Mouse (Mus musculus) telencephalon, adult 2 months (tissue): ENCODE results near the gene Sowaha.

Experiments used
- DNase-seq: peaks from one replicate; pipeline ENCODE4 v3.0.0-alpha.2; 2011; ENCODE audit warnings: low read depth, low spot score

Sowaha gene

DNA sequence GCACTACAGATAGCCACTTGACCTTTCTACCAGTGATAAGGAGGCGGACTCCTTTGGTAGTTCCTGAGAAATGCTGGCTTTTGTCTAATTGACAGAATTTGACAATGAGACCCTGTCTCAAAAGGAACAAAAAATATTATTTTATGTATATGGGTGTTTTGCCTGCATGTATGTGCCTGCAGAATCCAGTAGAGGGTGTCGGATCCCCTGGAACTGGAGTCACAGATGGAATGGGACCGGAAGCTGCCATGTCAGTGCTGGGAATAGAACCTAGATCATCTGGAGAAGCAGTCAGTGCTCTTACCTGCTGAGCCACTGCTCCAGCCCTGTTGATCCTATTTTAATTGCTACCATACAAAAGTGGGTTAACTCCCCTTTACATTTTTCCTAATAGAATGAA, 7.4 kb downstream of the Sowaha start:
- no peak for DNase-seq

- peak; percentile 95 for DNase-seq
Observed at GRCm38 (mm10) chr11:53469968-53470695, 9.9 kb downstream of the Sowaha start, which contains the start of gene Gm9837. Gene Gm9837, minus strand, starts transcription at chr11:53470479.

GRCm38 (mm10) chr11:53469294-53469967, 10.6 kb downstream of the Sowaha start:
- DNase-seq = no peak

DNA sequence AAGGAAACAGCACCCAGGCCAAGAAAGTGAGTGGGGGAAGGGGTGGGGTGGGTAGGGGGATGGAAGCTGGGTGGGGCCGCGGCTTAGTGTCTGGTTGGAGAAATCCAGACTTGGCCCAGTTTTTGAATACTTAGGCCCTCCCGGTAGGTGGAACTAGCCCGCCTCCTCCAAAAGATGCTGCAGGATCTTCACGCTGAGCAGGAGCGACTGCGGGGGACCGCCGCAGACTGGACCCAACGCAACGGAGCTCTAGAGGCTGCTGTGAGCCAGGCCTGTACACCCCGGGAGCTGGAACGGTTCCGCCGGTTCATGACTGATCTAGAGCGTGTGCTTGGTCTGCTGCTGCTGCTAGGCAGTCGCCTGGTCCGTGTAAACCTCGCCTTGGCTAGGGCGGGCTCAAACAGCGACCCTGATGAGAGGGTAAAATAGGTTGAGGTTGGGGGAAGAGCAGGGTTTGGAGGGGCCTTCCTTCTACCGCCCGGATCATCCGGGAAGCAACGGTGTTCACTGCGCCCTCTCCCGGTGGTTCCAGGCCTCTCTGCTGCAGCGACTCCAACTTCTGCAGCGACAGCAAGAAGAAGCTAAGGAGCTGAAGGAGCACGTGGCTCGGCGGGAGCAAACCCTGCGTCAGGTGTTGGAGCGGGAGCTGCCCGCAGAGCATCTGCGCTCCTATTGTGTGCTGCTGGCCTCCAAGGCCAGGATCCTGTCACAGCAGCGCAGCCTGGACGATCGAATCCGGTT, 13.7 kb downstream of the Sowaha start:
- DNase-seq = peak; percentile 77

- peak; percentile 55 for DNase-seq
Observed at GRCm38 (mm10) chr11:53463551-53464424, 16.3 kb downstream of the Sowaha start.

- DNase-seq = no peak
Observed at GRCm38 (mm10) chr11:53461727-53462126, 18.3 kb downstream of the Sowaha start.

DNA sequence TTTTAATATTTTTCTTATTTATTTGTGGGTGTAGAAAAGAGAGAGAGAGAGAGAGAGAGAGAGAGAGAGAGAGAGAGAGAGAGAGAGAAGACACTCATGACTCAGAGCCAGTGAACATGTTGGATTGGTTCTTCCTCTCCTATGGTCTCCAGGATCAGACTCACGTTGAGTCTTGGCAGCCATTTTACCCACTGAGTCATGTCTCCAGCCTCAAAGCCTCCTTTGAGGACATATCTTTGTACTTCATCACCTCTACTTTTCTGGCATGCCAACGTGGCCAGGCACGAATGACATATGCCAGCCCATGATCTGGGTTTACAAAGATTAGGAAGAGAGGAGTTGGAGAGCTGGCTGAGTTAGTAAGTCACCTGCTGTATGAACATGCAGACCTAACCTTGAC, 19.9 kb downstream of the Sowaha start:
- no peak for DNase-seq

DNA sequence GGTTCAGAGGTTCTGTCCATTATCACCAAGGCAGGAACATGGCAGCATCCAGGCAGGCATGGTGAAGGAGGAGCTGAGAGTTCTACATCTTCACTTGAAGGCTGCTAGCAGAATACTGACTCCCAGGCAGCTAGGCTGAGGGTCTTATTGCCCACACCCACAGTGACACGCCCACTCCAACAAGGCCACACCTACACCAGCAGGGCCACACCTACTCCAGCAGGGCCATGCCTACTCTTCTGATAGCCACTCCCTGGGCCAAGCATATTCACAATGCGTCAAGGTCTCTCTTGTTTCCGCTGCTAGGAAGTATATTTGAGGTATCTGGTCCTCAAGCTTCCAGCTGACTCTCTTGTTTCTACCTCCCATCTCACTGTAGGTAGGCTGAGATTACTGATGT, 21.1 kb downstream of the Sowaha start:
- DNase-seq = no peak

GRCm38 (mm10) chr11:53457372-53457954, 22.6 kb downstream of the Sowaha start:
- DNase-seq = no peak

- no peak for DNase-seq
Observed at GRCm38 (mm10) chr11:53456474-53457371, 23.4 kb downstream of the Sowaha start, which contains the start of the genes Gm10447 and Shroom1. Gene Gm10447, minus strand, starts transcription at chr11:53457110. Gene Shroom1, plus strand, starts transcription at chr11:53457205.

- DNase-seq = no peak
Observed at GRCm38 (mm10) chr11:53453031-53453430, 27.0 kb downstream of the Sowaha start.

DNA sequence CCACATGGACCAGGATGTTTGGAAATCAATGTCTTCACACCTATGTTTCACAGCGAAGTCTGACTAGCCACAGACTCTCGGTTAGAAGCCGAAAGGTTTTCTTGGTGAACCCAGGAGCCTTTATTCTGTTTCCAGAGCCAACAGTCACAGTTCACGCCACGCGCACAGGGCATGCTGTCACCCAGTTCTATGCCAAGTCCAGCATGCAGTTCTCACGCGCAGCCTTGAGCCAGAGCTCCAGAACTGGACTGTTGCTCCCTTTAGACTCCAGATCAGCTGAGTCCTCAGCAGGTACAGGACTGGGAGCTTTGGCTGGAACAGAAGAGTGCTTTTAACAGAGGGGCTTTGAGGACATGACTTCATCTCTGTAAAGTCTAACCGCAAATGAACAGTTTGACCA, 27.7 kb downstream of the Sowaha start:
- DNase-seq = no peak

- no peak for DNase-seq
Observed at GRCm38 (mm10) chr11:53451361-53451760, 28.7 kb downstream of the Sowaha start.

- DNase-seq = no peak
Observed at GRCm38 (mm10) chr11:53450070-53450705, 29.9 kb downstream of the Sowaha start.

GRCm38 (mm10) chr11:53448529-53448928, 31.5 kb downstream of the Sowaha start:
- DNase-seq = no peak

- no peak for DNase-seq
Observed at GRCm38 (mm10) chr11:53447996-53448395, 32.1 kb downstream of the Sowaha start.

- no peak for DNase-seq
Observed at GRCm38 (mm10) chr11:53446183-53446582, 33.9 kb downstream of the Sowaha start.

- DNase-seq = no peak
Observed at GRCm38 (mm10) chr11:53445562-53445961, 34.5 kb downstream of the Sowaha start.

DNA sequence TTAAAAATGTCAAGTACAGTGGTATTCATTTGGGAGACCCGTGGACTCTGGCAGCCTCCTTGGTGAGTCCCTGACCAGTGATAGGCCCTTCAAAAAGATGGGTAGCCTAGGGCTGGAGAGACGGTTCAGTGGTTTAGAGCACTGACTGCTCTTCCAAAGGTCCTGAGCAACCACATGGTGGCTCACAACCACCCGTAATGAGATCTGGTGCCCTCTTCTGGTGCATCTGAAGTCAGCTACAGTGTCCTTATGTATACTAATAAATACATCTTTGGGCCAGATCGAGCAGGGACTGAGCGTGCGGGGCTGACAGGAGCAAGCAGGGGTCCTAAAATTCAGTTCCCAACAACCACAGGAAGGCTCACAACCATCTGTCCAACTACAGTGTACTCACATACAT, 36.2 kb downstream of the Sowaha start:
- no peak for DNase-seq
